Mouse (Mus musculus) spleen, adult 2 months (tissue): ENCODE results near the gene Nlrc5.

Source experiments
- CTCF ChIP-seq: fragments of 200-500 bp; IDR thresholded peaks from 2 replicates; pipeline ENCODE4 v1.5.1; 2011; ENCODE audit warnings: mild to moderate bottlenecking, inconsistent platforms; ENCODE audit not compliant: insufficient read depth, insufficient read length, insufficient replicate concordance; ENCODE audit errors: extremely low read depth
- POLR2A ChIP-seq: fragments of 200-500 bp; IDR thresholded peaks from 2 replicates; pipeline ENCODE4 v1.6.1; 2011; ENCODE audit warnings: low read depth, low read length, inconsistent platforms

GRCm38 (mm10) chr8:94540889-94541795, 107.0 kb downstream of the Nlrc5 start:
- TF ChIP-seq POLR2A (no peak), CTCF (no peak)
